Mouse (Mus musculus): ENCODE data around the gene Slc12a8.
"Not testable (repeated sequence)": the region's sequence is repeated elsewhere in the genome, so short reads cannot be mapped to it uniquely, and the experiment has no call there.

Gene Slc12a8

GRCm38 (mm10) chr16:33516807-33517565, at the start of gene Slc12a8:
TSS of gene Slc12a8 (plus strand) at chr16:33517328.
- DNase-seq (ENCODE audit: low spot score), result peak; percentile 15

- DNase-seq (ENCODE audit: low spot score), result no peak
These were observed 49.7 kb upstream of the Slc12a8 start for GRCm38 (mm10) chr16:33467451-33467850.

GRCm38 (mm10) chr16:33469973-33470372, 47.2 kb upstream of the Slc12a8 start:
- no peak for DNase-seq (ENCODE audit: low spot score)

- DNase-seq (ENCODE audit: low spot score), result no peak
These were observed 42.7 kb upstream of the Slc12a8 start for GRCm38 (mm10) chr16:33474381-33474780.

GRCm38 (mm10) chr16:33479926-33480325, 37.2 kb upstream of the Slc12a8 start:
- DNase-seq (ENCODE audit: low spot score), result no peak

GRCm38 (mm10) chr16:33481148-33481547, 36.0 kb upstream of the Slc12a8 start:
- DNase-seq (ENCODE audit: low spot score), result no peak

- no peak for DNase-seq (ENCODE audit: low spot score)
These were observed 34.8 kb upstream of the Slc12a8 start for GRCm38 (mm10) chr16:33482309-33482708.

- no peak for DNase-seq (ENCODE audit: low spot score)
These were observed 29.4 kb upstream of the Slc12a8 start for GRCm38 (mm10) chr16:33487709-33488108.

GRCm38 (mm10) chr16:33494374-33494773, 22.8 kb upstream of the Slc12a8 start:
- DNase-seq (ENCODE audit: low spot score), result no peak

- no peak for DNase-seq (ENCODE audit: low spot score)
These were observed 9.0 kb upstream of the Slc12a8 start for GRCm38 (mm10) chr16:33508082-33508481.

- DNase-seq (ENCODE audit: low spot score), result not testable (repeated sequence)
These were observed 7.9 kb upstream of the Slc12a8 start for GRCm38 (mm10) chr16:33509231-33509630.

- not testable (repeated sequence) for DNase-seq (ENCODE audit: low spot score)
These were observed 6.3 kb upstream of the Slc12a8 start for GRCm38 (mm10) chr16:33510856-33511255.

GRCm38 (mm10) chr16:33512555-33512954, 4.6 kb upstream of the Slc12a8 start:
- DNase-seq (ENCODE audit: low spot score), result no peak

- DNase-seq (ENCODE audit: low spot score), result no peak
These were observed 499 bp downstream of the Slc12a8 start for GRCm38 (mm10) chr16:33517627-33518026.

- DNase-seq (ENCODE audit: low spot score), result no peak
These were observed 1.1 kb downstream of the Slc12a8 start for GRCm38 (mm10) chr16:33518236-33518635.

- no peak for DNase-seq (ENCODE audit: low spot score)
These were observed 2.9 kb downstream of the Slc12a8 start for GRCm38 (mm10) chr16:33519916-33520568.

- DNase-seq (ENCODE audit: low spot score), result no peak
These were observed 5.4 kb downstream of the Slc12a8 start for GRCm38 (mm10) chr16:33522516-33522915.

GRCm38 (mm10) chr16:33523571-33523970, 6.4 kb downstream of the Slc12a8 start:
- DNase-seq (ENCODE audit: low spot score), result no peak

GRCm38 (mm10) chr16:33529502-33530454, 12.7 kb downstream of the Slc12a8 start:
- no peak for DNase-seq (ENCODE audit: low spot score)

GRCm38 (mm10) chr16:33531184-33531583, 14.1 kb downstream of the Slc12a8 start:
- no peak for DNase-seq (ENCODE audit: low spot score)

GRCm38 (mm10) chr16:33536456-33536855, 19.3 kb downstream of the Slc12a8 start:
- DNase-seq (ENCODE audit: low spot score), result no peak

GRCm38 (mm10) chr16:33537499-33538225, 20.5 kb downstream of the Slc12a8 start:
- DNase-seq (ENCODE audit: low spot score), result no peak
